22 mouse cellular contexts compared by ENCODE assay signal in the genomic region with DNA sequence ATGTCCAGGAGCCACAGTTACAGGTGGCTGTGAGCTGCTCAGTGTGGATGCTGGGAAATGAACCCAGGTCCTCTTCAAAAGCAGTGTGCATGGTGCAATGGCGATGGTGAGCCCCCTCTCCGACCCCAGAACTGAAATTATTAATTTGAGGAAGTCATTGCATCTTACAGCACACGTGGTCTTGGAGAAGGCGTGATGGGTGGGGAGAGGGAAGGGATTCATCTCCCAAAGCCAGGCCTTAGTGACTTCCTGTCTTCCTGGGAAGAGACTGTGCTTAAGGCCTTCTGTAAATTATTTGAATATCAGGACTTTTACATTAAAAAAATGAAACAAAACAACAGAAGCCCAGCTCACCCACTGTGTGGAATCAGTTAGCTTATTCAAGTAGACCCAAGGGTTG. TPM values are rescaled to one million over a fixed set of nuclear protein-coding genes. Genes with fewer than 3 reads are reported as not detected.
A peak's percentile ranks its signal among the peaks of the same experiment; 100 is the strongest.
DNase-seq lines count a peak whose midpoint lies in the region; ATAC-seq and TF ChIP-seq lines count a peak whose summit lies in the region.
"Had no signal": no experiment of that assay in that cellular context is flagged by ENCODE, and none has a peak within 500 bp of the region (broad histone marks: within the 10 kb centered on the region; RNA-seq: fewer than 3 reads in every experiment).

No protein-coding gene starts in this region.

- TF ChIP-seq EP300 in MEL (IDR thresholded peaks at IDR 0.05; ENCODE audit: low read depth in 1 of 2, low read length in 2 of 2), result no peak

- H3K36me3 ChIP-seq in heart, embryonic 12.5 days, result no peaks in the 10 kb centered on the region
- H3K36me3 ChIP-seq in kidney, adult 2 months (ENCODE audit: control insufficient read depth, insufficient read depth, low read length), result no peaks in the 10 kb centered on the region
- H3K36me3 ChIP-seq in MEL (ENCODE audit: control insufficient read depth in 1 of 2, insufficient read depth in 2 of 2, low read length in 2 of 2), result peaks cover 0 to 20% of the 10 kb centered on the region in 2 experiments; a peak in 2 of 4 replicates
- no peaks in the 10 kb centered on the region for H3K36me3 ChIP-seq in liver, embryonic 16.5 days (ENCODE audit: control insufficient read depth, insufficient read depth)
- H3K36me3 ChIP-seq: embryonic facial prominence, embryonic 15.5 days; forebrain, embryonic 15.5 days; limb, embryonic 12.5 days; midbrain, embryonic 12.5 days; neural tube, embryonic 15.5 days had no signal

- H3K27me3 ChIP-seq in heart, embryonic 12.5 days (replicated peaks), result no peaks in the 10 kb centered on the region
- H3K27me3 ChIP-seq in kidney, adult 2 months (replicated peaks; ENCODE audit: control insufficient read depth, insufficient read depth, low read length), result no peaks in the 10 kb centered on the region
- H3K27me3 ChIP-seq in MEL (ENCODE audit: control insufficient read depth in 1 of 2, insufficient read depth in 2 of 2, low read length in 2 of 2), result no peaks in the 10 kb centered on the region
- H3K27me3 ChIP-seq in liver, embryonic 16.5 days (ENCODE audit: control insufficient read depth, insufficient read depth, low read depth, low read length), result no peaks in the 10 kb centered on the region
- H3K27me3 ChIP-seq: embryonic facial prominence, embryonic 15.5 days; forebrain, embryonic 15.5 days; limb, embryonic 12.5 days; midbrain, embryonic 12.5 days; neural tube, embryonic 15.5 days had no signal

- TF ChIP-seq POLR2A in kidney, adult 2 months (IDR thresholded peaks at IDR 0.05; ENCODE audit: low read depth, low read length), result no peak
- no peak for TF ChIP-seq POLR2A in MEL (IDR thresholded peaks at IDR 0.05; ENCODE audit: control insufficient read depth in 1 of 2, insufficient read depth in 1 of 2, low read depth in 1 of 2, low read length in 2 of 2, poor library complexity in 1 of 2)

- no peaks in the 10 kb centered on the region for H3K79me2 ChIP-seq in MEL (ENCODE audit: control insufficient read depth, insufficient read depth, low read length, poor library complexity)

- H3K9ac ChIP-seq in heart, embryonic 12.5 days, result no peak overlapping the region
- H3K9ac ChIP-seq in MEL (ENCODE audit: control insufficient read depth, low read depth, low read length, poor library complexity, severe bottlenecking), result peak overlapping the region; percentile 44
- no peak overlapping the region for H3K9ac ChIP-seq in liver, embryonic 16.5 days (ENCODE audit: low read depth, low read length)
- H3K9ac ChIP-seq: embryonic facial prominence, embryonic 15.5 days; forebrain, embryonic 15.5 days; hindbrain, embryonic 14.5 days; limb, embryonic 12.5 days; midbrain, embryonic 12.5 days; neural tube, embryonic 15.5 days had no signal

- H3K4me1 ChIP-seq in heart, embryonic 12.5 days (replicated peaks), result peaks cover 18% of the 10 kb centered on the region
- H3K4me1 ChIP-seq in kidney, adult 2 months (ENCODE audit: control insufficient read depth, insufficient read depth, low read length), result peaks cover 6% of the 10 kb centered on the region; the same call in 1 of the 2 replicates
- peaks cover 21 to 22% of the 10 kb centered on the region in 2 experiments for H3K4me1 ChIP-seq in MEL (ENCODE audit: control insufficient read depth in 1 of 2, insufficient read depth in 2 of 2, low read length in 2 of 2)
- H3K4me1 ChIP-seq in liver, embryonic 16.5 days (ENCODE audit: control insufficient read depth, low read depth, low read length), result peaks cover 19% of the 10 kb centered on the region
- H3K4me1 ChIP-seq: midbrain, embryonic 12.5 days had no signal

- no peak for ATAC-seq in heart, embryonic 12.5 days (ENCODE audit: insufficient number of reproducible peaks, low FRiP score)
- ATAC-seq in liver, embryonic 16.5 days (ENCODE audit: low read depth), result no peak
- ATAC-seq: CD4-positive, CD25-positive, alpha-beta regulatory T cell, adult 4 months; forebrain, embryonic 15.5 days; inflammation-experienced regulatory T-cells, adult 6 months had no signal

- no peak overlapping the region for H3K4me3 ChIP-seq in heart, embryonic 12.5 days
- no peak overlapping the region for H3K4me3 ChIP-seq in kidney, adult 2 months (ENCODE audit: insufficient read depth, low read depth, low read length)
- no peak overlapping the region; a peak in 1 of 4 replicates for H3K4me3 ChIP-seq in MEL (ENCODE audit: control insufficient read depth in 1 of 2, insufficient read depth in 1 of 2, low read depth in 2 of 2, low read length in 2 of 2)
- no peak overlapping the region for H3K4me3 ChIP-seq in liver, embryonic 16.5 days (ENCODE audit: low read depth, low read length)
- H3K4me3 ChIP-seq: embryonic facial prominence, embryonic 15.5 days; forebrain, embryonic 15.5 days; limb, embryonic 12.5 days; midbrain, embryonic 12.5 days; neural tube, embryonic 15.5 days had no signal

- H3K27ac ChIP-seq in heart, embryonic 12.5 days (ENCODE audit: poor library complexity, severe bottlenecking), result peak overlapping the region; percentile 70; the same call in 1 of the 2 replicates
- peak overlapping the region; percentile 46; the same call in 1 of the 2 replicates for H3K27ac ChIP-seq in kidney, adult 2 months (ENCODE audit: insufficient read depth, low read depth, low read length)
- peak overlapping the region; percentile 77 for H3K27ac ChIP-seq in MEL (ENCODE audit: control insufficient read depth, low read depth, low read length)
- H3K27ac ChIP-seq in liver, embryonic 16.5 days (ENCODE audit: low read length), result peak overlapping the region; percentile 78
- H3K27ac ChIP-seq: embryonic facial prominence, embryonic 15.5 days; forebrain, embryonic 15.5 days; hindbrain, embryonic 14.5 days; limb, embryonic 12.5 days; midbrain, embryonic 12.5 days; neural tube, embryonic 15.5 days had no signal

- no peak for TF ChIP-seq RAD21 in MEL (IDR thresholded peaks at IDR 0.05; ENCODE audit: low read depth, low read length)

- H3K9me3 ChIP-seq in heart, embryonic 12.5 days (replicated peaks), result 0 out of 2 replicates have a peak, but pooled peaks cover 3% of the 10 kb centered on the region
- no peaks in the 10 kb centered on the region for H3K9me3 ChIP-seq in MEL (replicated peaks; ENCODE audit: insufficient read depth, low read length)
- no peaks in the 10 kb centered on the region for H3K9me3 ChIP-seq in liver, embryonic 16.5 days (replicated peaks; ENCODE audit: control insufficient read depth, low read length)
- H3K9me3 ChIP-seq: embryonic facial prominence, embryonic 15.5 days; midbrain, embryonic 12.5 days had no signal

- no peak for DNase-seq in heart, adult 9 months (ENCODE audit: low spot score in 2 of 2)
- no peak for DNase-seq in kidney, adult 2 months
- no peak for DNase-seq in kidney, postnatal 25 days
- peak; percentile 57 for DNase-seq in MEL (ENCODE audit: low read depth, low spot score)
- no peak for DNase-seq in lung, postnatal 36 days
- DNase-seq: cerebellum, adult 9-11 months; heart, postnatal 14 days; lung, adult 2 months; lung, postnatal 14 days; right cerebral cortex, adult 18-20 months; right cerebral cortex, postnatal 4 days; thymus, postnatal 14 days had no signal

- no peak overlapping the region for H3K4me2 ChIP-seq in heart, embryonic 12.5 days
- H3K4me2 ChIP-seq in liver, embryonic 16.5 days (ENCODE audit: low read depth, low read length), result no peak overlapping the region
- H3K4me2 ChIP-seq: embryonic facial prominence, embryonic 15.5 days; forebrain, embryonic 15.5 days; hindbrain, embryonic 14.5 days; limb, embryonic 12.5 days; midbrain, embryonic 12.5 days; neural tube, embryonic 15.5 days had no signal

- 76% methylated on average over 4 of the region's 4 CpGs for WGBS in heart, embryonic 12.5 days
- 69% methylated on average over 4 of the region's 4 CpGs for WGBS in kidney, adult 2 months
- 52% methylated on average over 4 of the region's 4 CpGs for WGBS in liver, embryonic 16.5 days (ENCODE audit: insufficient replicate concordance)

- TF ChIP-seq CTCF in kidney, adult 2 months (conservative IDR thresholded peaks at IDR 0.05; ENCODE audit: insufficient read depth, insufficient read length, low read depth, low read length), result no peak
- no peak for TF ChIP-seq CTCF in MEL (IDR thresholded peaks at IDR 0.05 in 2 of 3, conservative IDR thresholded peaks at IDR 0.05 in 1 of 3; ENCODE audit: control insufficient read depth in 1 of 3, insufficient read depth in 1 of 3, low read depth in 2 of 3, low read length in 3 of 3, poor library complexity in 1 of 3, severe bottlenecking in 1 of 3)

RNA-seq across cellular contexts. Expression of gene Tmem97, which starts 5.5 kb away (rescaled TPM):
- 58.4 and 65.9 TPM in 2 replicates for polyA plus RNA-seq in heart, embryonic 12.5 days (2016; fragmentation: Nextera tagmentation; extraction: Ambion mirVana)
- polyA plus RNA-seq in kidney, adult 2 months (2012; rRNA removed), result 34.4 and 41.9 TPM in 2 replicates
- total RNA-seq in MEL (2012; rRNA removed), result 204 and 207 TPM in 2 replicates
- polyA plus RNA-seq in MEL (2012; ENCODE audit: insufficient read depth in 1 of 2, insufficient read length in 2 of 2, low read depth in 1 of 2, low replicate concordance in 2 of 2, missing spikeins in 1 of 2), result 100 to 1,000 TPM; 166 to 215 TPM
- polyA plus RNA-seq in liver, embryonic 16.5 days (2015; fragmentation: Nextera tagmentation; extraction: Ambion mirVana), result 101 and 110 TPM in 2 replicates

RNA-seq across cellular contexts. Expression of gene Ift20, which starts 19.9 kb away (rescaled TPM):
- 96.2 and 104 TPM in 2 replicates for polyA plus RNA-seq in heart, embryonic 12.5 days (2016; fragmentation: Nextera tagmentation; extraction: Ambion mirVana)
- polyA plus RNA-seq in kidney, adult 2 months (2012; rRNA removed), result 57.2 and 61.6 TPM in 2 replicates
- 153 and 196 TPM in 2 replicates for total RNA-seq in MEL (2012; rRNA removed)
- polyA plus RNA-seq in MEL (2012; ENCODE audit: insufficient read depth in 1 of 2, insufficient read length in 2 of 2, low read depth in 1 of 2, low replicate concordance in 2 of 2, missing spikeins in 1 of 2), result 100 to 1,000 TPM in 1 of 2 experiments, not detected in 1; 128 TPM
- 61.2 and 61.4 TPM in 2 replicates for polyA plus RNA-seq in liver, embryonic 16.5 days (2015; fragmentation: Nextera tagmentation; extraction: Ambion mirVana)

RNA-seq across cellular contexts. Expression of gene Tnfaip1, which starts 19.9 kb away (rescaled TPM):
- 80.1 and 83.8 TPM in 2 replicates for polyA plus RNA-seq in heart, embryonic 12.5 days (2016; fragmentation: Nextera tagmentation; extraction: Ambion mirVana)
- polyA plus RNA-seq in kidney, adult 2 months (2012; rRNA removed), result 33.0 and 33.3 TPM in 2 replicates
- 3.9 and 4.7 TPM in 2 replicates for total RNA-seq in MEL (2012; rRNA removed)
- polyA plus RNA-seq in MEL (2012; ENCODE audit: insufficient read depth in 1 of 2, insufficient read length in 2 of 2, low read depth in 1 of 2, low replicate concordance in 2 of 2, missing spikeins in 1 of 2), result 1 to 10 TPM in 1 of 2 experiments, not detected in 1; 7.4 TPM
- 15.1 and 16.9 TPM in 2 replicates for polyA plus RNA-seq in liver, embryonic 16.5 days (2015; fragmentation: Nextera tagmentation; extraction: Ambion mirVana)

RNA-seq across cellular contexts. Expression of gene Poldip2, which starts 44.1 kb away (rescaled TPM):
- polyA plus RNA-seq in heart, embryonic 12.5 days (2016; fragmentation: Nextera tagmentation; extraction: Ambion mirVana), result 146 TPM in 2 replicates
- polyA plus RNA-seq in kidney, adult 2 months (2012; rRNA removed), result 115 and 118 TPM in 2 replicates
- total RNA-seq in MEL (2012; rRNA removed), result 157 and 182 TPM in 2 replicates
- polyA plus RNA-seq in MEL (2012; ENCODE audit: insufficient read depth in 1 of 2, insufficient read length in 2 of 2, low read depth in 1 of 2, low replicate concordance in 2 of 2, missing spikeins in 1 of 2), result 100 to 1,000 TPM; 166 to 260 TPM
- polyA plus RNA-seq in liver, embryonic 16.5 days (2015; fragmentation: Nextera tagmentation; extraction: Ambion mirVana), result 62.5 and 63.6 TPM in 2 replicates

RNA-seq across cellular contexts. Expression of gene Tmem199, which starts 44.1 kb away (rescaled TPM):
- polyA plus RNA-seq in heart, embryonic 12.5 days (2016; fragmentation: Nextera tagmentation; extraction: Ambion mirVana), result 49.6 and 49.9 TPM in 2 replicates
- polyA plus RNA-seq in kidney, adult 2 months (2012; rRNA removed), result 14.0 and 15.9 TPM in 2 replicates
- total RNA-seq in MEL (2012; rRNA removed), result 51.9 and 57.1 TPM in 2 replicates
- 10 to 100 TPM in 1 of 2 experiments, not detected in 1; 36.5 TPM for polyA plus RNA-seq in MEL (2012; ENCODE audit: insufficient read depth in 1 of 2, insufficient read length in 2 of 2, low read depth in 1 of 2, low replicate concordance in 2 of 2, missing spikeins in 1 of 2)
- 17.0 and 17.2 TPM in 2 replicates for polyA plus RNA-seq in liver, embryonic 16.5 days (2015; fragmentation: Nextera tagmentation; extraction: Ambion mirVana)
